8 mouse cellular contexts compared by ENCODE assay signal in genomic region chr19:11964266-11964665, GRCm38 (mm10). TPM values are rescaled to one million over a fixed set of nuclear protein-coding genes. Genes with fewer than 3 reads are reported as not detected.
DNase-seq lines count a peak whose midpoint lies in the region; ATAC-seq and TF ChIP-seq lines count a peak whose summit lies in the region.

No protein-coding gene starts in this region.

- no peaks in the 10 kb centered on the region for H3K36me3 ChIP-seq in neural tube, embryonic 12.5 days
- peaks cover 2% of the 10 kb centered on the region; the same call in 1 of the 2 replicates for H3K36me3 ChIP-seq in liver, embryonic 14.5 days (replicated peaks; ENCODE audit: control insufficient read depth, insufficient read depth, low read depth)

- TF ChIP-seq CTCF in liver, embryonic 14.5 days (IDR thresholded peaks at IDR 0.05; ENCODE audit: low read depth) = peak; percentile 34; the same call in 1 of the 2 replicates

- peak overlapping the region; percentile 58 for H3K4me2 ChIP-seq in neural tube, embryonic 12.5 days (replicated peaks)
- peak overlapping the region; percentile 90 for H3K4me2 ChIP-seq in liver, embryonic 14.5 days (ENCODE audit: low read depth)

- H3K27me3 ChIP-seq in neural tube, embryonic 12.5 days (replicated peaks) = no peaks in the 10 kb centered on the region
- H3K27me3 ChIP-seq in liver, embryonic 14.5 days (ENCODE audit: control insufficient read depth, insufficient read depth, low read length) = no peaks in the 10 kb centered on the region; the same call in 1 of the 2 replicates

- 100% methylated on average over 1 of the region's 1 CpGs for WGBS in neural tube, embryonic 12.5 days
- 85% methylated on average over 1 of the region's 1 CpGs for WGBS in liver, embryonic 14.5 days (ENCODE audit: insufficient replicate concordance)

- H3K27ac ChIP-seq in neural tube, embryonic 12.5 days = no peak overlapping the region
- no peak overlapping the region for H3K27ac ChIP-seq in liver, embryonic 14.5 days

- peaks cover 11% of the 10 kb centered on the region for H3K4me1 ChIP-seq in neural tube, embryonic 12.5 days
- H3K4me1 ChIP-seq in liver, embryonic 14.5 days (replicated peaks; ENCODE audit: control insufficient read depth in 2 of 2, insufficient read depth in 2 of 2, low read length in 1 of 2) = peaks cover 12 to 13% of the 10 kb centered on the region in 2 experiments; a peak in 3 of 4 replicates

- H3K4me3 ChIP-seq in neural tube, embryonic 12.5 days = no peak overlapping the region
- peak overlapping the region in 1 of 2 experiments; percentile 61; a peak in 2 of 4 replicates for H3K4me3 ChIP-seq in liver, embryonic 14.5 days (ENCODE audit: insufficient read depth in 1 of 2, low read depth in 2 of 2, low read length in 2 of 2)

- no peaks in the 10 kb centered on the region for H3K9me3 ChIP-seq in neural tube, embryonic 12.5 days
- peaks cover 3% of the 10 kb centered on the region for H3K9me3 ChIP-seq in liver, embryonic 14.5 days (ENCODE audit: control insufficient read depth, low read length)

- H3K9ac ChIP-seq in neural tube, embryonic 12.5 days = no peak overlapping the region
- no peak overlapping the region for H3K9ac ChIP-seq in liver, embryonic 14.5 days (replicated peaks)

- TF ChIP-seq EP300 in liver, embryonic 14.5 days (IDR thresholded peaks at IDR 0.05; ENCODE audit: low read depth) = no peak

- peak; percentile 38 for DNase-seq in cerebellum, adult 9-11 months
- no peak for DNase-seq in cerebellum, postnatal 4 days (ENCODE audit: low spot score in 2 of 2)
- no peak for DNase-seq in neural tube, embryonic 10.5 days (ENCODE audit: extremely low spot score, low spot score)
- no peak for DNase-seq in liver, embryonic 14.5 days (ENCODE audit: low read depth in 3 of 3, low spot score in 3 of 3)
- DNase-seq in adrenal gland, postnatal 10 days = no peak
- no peak for DNase-seq in thymus, postnatal 10 days (ENCODE audit: low spot score in 2 of 2)
- DNase-seq in lung, postnatal 25 days (ENCODE audit: low spot score) = no peak

- no peak for ATAC-seq in neural tube, embryonic 12.5 days (ENCODE audit: low FRiP score, low read depth)
- ATAC-seq in liver, embryonic 14.5 days (ENCODE audit: insufficient read depth) = no peak

RNA-seq across cellular contexts. Expression of gene Osbp, which starts 1.5 kb away (rescaled TPM):
- 5.1 TPM in 2 replicates for polyA plus RNA-seq in neural tube, embryonic 12.5 days (2016; fragmentation: Nextera tagmentation; extraction: Ambion mirVana)
- polyA plus RNA-seq in liver, embryonic 14.5 days (2012; rRNA removed) = 8.2 and 11.7 TPM in 2 replicates
- polyA plus RNA-seq in liver, embryonic 14.5 days (2014; fragmentation: Nextera tagmentation; extraction: Ambion mirVana) = 3.9 and 5.0 TPM in 2 replicates
- total RNA-seq in adrenal gland, postnatal 10 days (2021) = 10 to 100 TPM; 60.8 to 65.6 TPM

RNA-seq across cellular contexts. Expression of gene Patl1, which starts 52.1 kb away (rescaled TPM):
- polyA plus RNA-seq in neural tube, embryonic 12.5 days (2016; fragmentation: Nextera tagmentation; extraction: Ambion mirVana) = 17.8 and 21.1 TPM in 2 replicates
- 8.0 and 8.7 TPM in 2 replicates for polyA plus RNA-seq in liver, embryonic 14.5 days (2012; rRNA removed)
- 6.0 and 7.1 TPM in 2 replicates for polyA plus RNA-seq in liver, embryonic 14.5 days (2014; fragmentation: Nextera tagmentation; extraction: Ambion mirVana)
- total RNA-seq in adrenal gland, postnatal 10 days (2021) = 10 to 100 TPM; 30.5 to 34.7 TPM
